Mouse (Mus musculus): ENCODE data around the gene Ythdf2. TPM values are rescaled to one million over a fixed set of nuclear protein-coding genes. Genes with fewer than 3 reads are reported as not detected.

Gene Ythdf2
- polyA plus RNA-seq, 1 experiment from 2014 or later, result 38.3 TPM

DNA sequence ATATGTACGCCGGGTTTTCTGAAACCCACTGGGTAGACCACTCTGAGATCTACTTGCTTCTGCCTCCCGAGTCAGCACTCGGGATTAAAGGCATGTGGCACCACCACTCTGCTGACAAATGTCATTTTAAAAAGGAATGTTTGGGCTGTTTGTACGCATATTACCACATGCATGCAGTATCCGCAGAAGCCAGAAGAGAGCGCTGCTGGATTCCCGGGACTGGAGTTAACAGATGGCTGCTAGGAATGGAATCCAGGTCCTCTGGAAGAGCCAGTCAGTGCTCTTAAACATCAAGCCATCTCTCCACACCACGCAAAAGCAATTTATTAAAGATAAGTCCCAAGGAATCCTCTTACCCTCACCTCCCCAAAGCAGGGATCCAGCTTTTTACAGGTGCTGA, 31.4 kb downstream of the Ythdf2 start:
- Histone ChIP-seq H3K9ac (ENCODE audit: low read depth, low read length) (no peak overlapping the region), H3K27ac (ENCODE audit: low read depth, low read length) (no peak overlapping the region), H3K4me2 (replicated peaks; ENCODE audit: low read depth) (no peak overlapping the region), H3K9me3 (ENCODE audit: control insufficient read depth) (no peaks in the 10 kb centered on the region), H3K4me3 (ENCODE audit: low read depth, low read length) (no peak overlapping the region), H3K27me3 (replicated peaks; ENCODE audit: control insufficient read depth, insufficient read depth, low read length) (no peaks in the 10 kb centered on the region), H3K36me3 (ENCODE audit: control insufficient read depth, insufficient read depth) (peaks cover 26% of the 10 kb centered on the region), H3K4me1 (replicated peaks; ENCODE audit: control insufficient read depth, insufficient read depth, low read length) (no peaks in the 10 kb centered on the region)
- TF ChIP-seq CTCF (IDR thresholded peaks at IDR 0.05; ENCODE audit: low read depth), result peak; percentile 62
- WGBS, result 75% methylated on average over 9 of the region's 9 CpGs
- no peak for ATAC-seq

GRCm38 (mm10) chr4:132178630-132179059, 33.5 kb downstream of the Ythdf2 start:
- WGBS, result 7% methylated on average over 10 of the region's 10 CpGs
- Histone ChIP-seq H3K36me3 (ENCODE audit: control insufficient read depth, insufficient read depth) (peaks cover 11% of the 10 kb centered on the region), H3K4me2 (replicated peaks; ENCODE audit: low read depth) (no peak overlapping the region), H3K4me1 (replicated peaks; ENCODE audit: control insufficient read depth, insufficient read depth, low read length) (no peaks in the 10 kb centered on the region), H3K4me3 (ENCODE audit: low read depth, low read length) (no peak overlapping the region), H3K9me3 (ENCODE audit: control insufficient read depth) (no peaks in the 10 kb centered on the region), H3K27me3 (replicated peaks; ENCODE audit: control insufficient read depth, insufficient read depth, low read length) (no peaks in the 10 kb centered on the region), H3K27ac (ENCODE audit: low read depth, low read length) (no peak overlapping the region), H3K9ac (ENCODE audit: low read depth, low read length) (no peak overlapping the region)
- peak; percentile 66 for ATAC-seq
- TF ChIP-seq CTCF (IDR thresholded peaks at IDR 0.05; ENCODE audit: low read depth), result peak; percentile 96

DNA sequence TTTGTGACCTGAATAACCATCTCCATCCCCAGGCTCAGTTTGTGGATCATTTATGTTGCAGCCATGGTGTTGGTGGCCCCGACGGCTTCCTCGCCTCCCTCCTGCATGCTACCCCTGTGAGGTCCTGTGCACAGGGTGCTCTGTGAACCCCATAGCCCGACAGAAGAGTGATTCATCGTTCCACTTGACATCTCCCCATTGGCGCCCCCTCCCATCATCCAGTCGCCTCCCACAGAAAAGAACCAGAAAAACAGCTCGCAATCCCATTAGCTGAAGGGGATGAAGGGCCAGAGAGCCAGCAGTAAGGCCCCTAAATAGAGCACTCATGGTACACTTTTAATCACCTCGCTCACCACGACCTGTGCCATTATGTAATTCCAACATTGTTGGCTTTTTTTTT, 35.6 kb downstream of the Ythdf2 start:
- Histone ChIP-seq H3K9me3 (ENCODE audit: control insufficient read depth) (no peaks in the 10 kb centered on the region), H3K36me3 (ENCODE audit: control insufficient read depth, insufficient read depth) (no peaks in the 10 kb centered on the region), H3K9ac (ENCODE audit: low read depth, low read length) (no peak overlapping the region), H3K4me2 (replicated peaks; ENCODE audit: low read depth) (no peak overlapping the region), H3K4me3 (ENCODE audit: low read depth, low read length) (no peak overlapping the region), H3K4me1 (replicated peaks; ENCODE audit: control insufficient read depth, insufficient read depth, low read length) (no peaks in the 10 kb centered on the region), H3K27me3 (replicated peaks; ENCODE audit: control insufficient read depth, insufficient read depth, low read length) (no peaks in the 10 kb centered on the region), H3K27ac (ENCODE audit: low read depth, low read length) (no peak overlapping the region)
- ATAC-seq, result no peak
- WGBS, result 63% methylated on average over 10 of the region's 10 CpGs
- TF ChIP-seq CTCF (IDR thresholded peaks at IDR 0.05; ENCODE audit: low read depth), result no peak

GRCm38 (mm10) chr4:132170891-132171290, 41.2 kb downstream of the Ythdf2 start:
- Histone ChIP-seq H3K9me3 (ENCODE audit: control insufficient read depth) (no peaks in the 10 kb centered on the region), H3K4me2 (replicated peaks; ENCODE audit: low read depth) (no peak overlapping the region), H3K36me3 (ENCODE audit: control insufficient read depth, insufficient read depth) (no peaks in the 10 kb centered on the region), H3K4me1 (replicated peaks; ENCODE audit: control insufficient read depth, insufficient read depth, low read length) (no peaks in the 10 kb centered on the region), H3K27ac (ENCODE audit: low read depth, low read length) (no peak overlapping the region), H3K4me3 (ENCODE audit: low read depth, low read length) (no peak overlapping the region), H3K9ac (ENCODE audit: low read depth, low read length) (no peak overlapping the region), H3K27me3 (replicated peaks; ENCODE audit: control insufficient read depth, insufficient read depth, low read length) (no peaks in the 10 kb centered on the region)
- ATAC-seq, result no peak
- no peak for TF ChIP-seq CTCF (IDR thresholded peaks at IDR 0.05; ENCODE audit: low read depth)
- WGBS, result 58% methylated on average over 7 of the region's 7 CpGs

- no peaks in the 10 kb centered on the region for H3K27me3 ChIP-seq (replicated peaks; ENCODE audit: control insufficient read depth, insufficient read depth, low read length)
- H3K4me1 ChIP-seq (replicated peaks; ENCODE audit: control insufficient read depth, insufficient read depth, low read length), result no peaks in the 10 kb centered on the region
- no peak for ATAC-seq
- H3K9ac ChIP-seq (ENCODE audit: low read depth, low read length), result no peak overlapping the region
- no peaks in the 10 kb centered on the region for H3K36me3 ChIP-seq (ENCODE audit: control insufficient read depth, insufficient read depth)
- H3K4me2 ChIP-seq (replicated peaks; ENCODE audit: low read depth), result no peak overlapping the region
- no peak overlapping the region for H3K27ac ChIP-seq (ENCODE audit: low read depth, low read length)
- TF ChIP-seq CTCF (IDR thresholded peaks at IDR 0.05; ENCODE audit: low read depth), result no peak
- H3K9me3 ChIP-seq (ENCODE audit: control insufficient read depth), result no peaks in the 10 kb centered on the region
- no peak overlapping the region for H3K4me3 ChIP-seq (ENCODE audit: low read depth, low read length)
- WGBS, result 81% methylated on average over 5 of the region's 5 CpGs
Measured at GRCm38 (mm10) chr4:132169761-132170160, 42.3 kb downstream of the Ythdf2 start.

DNA sequence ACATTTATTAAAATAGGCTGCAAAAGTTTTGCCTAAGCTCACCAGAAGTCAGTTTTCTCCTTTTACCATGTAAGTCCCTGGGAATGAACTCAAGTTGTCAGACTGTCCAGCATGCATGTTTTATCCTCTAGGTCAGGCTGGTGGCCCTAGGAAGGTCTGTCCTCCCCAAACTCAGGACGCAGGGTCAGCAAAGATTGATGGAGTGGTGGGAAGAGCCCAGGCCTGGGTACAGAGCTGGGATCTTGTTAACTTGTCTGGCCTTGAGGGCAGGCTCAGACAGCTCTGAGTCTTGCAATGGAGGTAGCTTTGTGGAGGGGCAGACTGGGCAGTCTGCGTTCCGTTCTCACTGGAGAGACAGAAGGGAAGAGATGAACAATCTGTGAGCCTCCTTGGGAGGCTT, 42.8 kb downstream of the Ythdf2 start:
- H3K4me1 ChIP-seq (replicated peaks; ENCODE audit: control insufficient read depth, insufficient read depth, low read length), result no peaks in the 10 kb centered on the region
- no peaks in the 10 kb centered on the region for H3K36me3 ChIP-seq (ENCODE audit: control insufficient read depth, insufficient read depth)
- no peak overlapping the region for H3K4me3 ChIP-seq (ENCODE audit: low read depth, low read length)
- H3K27me3 ChIP-seq (replicated peaks; ENCODE audit: control insufficient read depth, insufficient read depth, low read length), result no peaks in the 10 kb centered on the region
- H3K27ac ChIP-seq (ENCODE audit: low read depth, low read length), result no peak overlapping the region
- no peak overlapping the region for H3K9ac ChIP-seq (ENCODE audit: low read depth, low read length)
- TF ChIP-seq CTCF (IDR thresholded peaks at IDR 0.05; ENCODE audit: low read depth), result no peak
- H3K9me3 ChIP-seq (ENCODE audit: control insufficient read depth), result no peaks in the 10 kb centered on the region
- no peak for ATAC-seq
- 93% methylated on average over 3 of the region's 3 CpGs for WGBS
- no peak overlapping the region for H3K4me2 ChIP-seq (replicated peaks; ENCODE audit: low read depth)

GRCm38 (mm10) chr4:132167436-132167835, 44.7 kb downstream of the Ythdf2 start:
- WGBS, result 87% methylated on average over 3 of the region's 3 CpGs
- H3K9ac ChIP-seq (ENCODE audit: low read depth, low read length), result no peak overlapping the region
- H3K36me3 ChIP-seq (ENCODE audit: control insufficient read depth, insufficient read depth), result no peaks in the 10 kb centered on the region
- no peak for ATAC-seq
- H3K27me3 ChIP-seq (replicated peaks; ENCODE audit: control insufficient read depth, insufficient read depth, low read length), result no peaks in the 10 kb centered on the region
- H3K4me1 ChIP-seq (replicated peaks; ENCODE audit: control insufficient read depth, insufficient read depth, low read length), result no peaks in the 10 kb centered on the region
- no peak for TF ChIP-seq CTCF (IDR thresholded peaks at IDR 0.05; ENCODE audit: low read depth)
- H3K9me3 ChIP-seq (ENCODE audit: control insufficient read depth), result no peaks in the 10 kb centered on the region
- no peak overlapping the region for H3K27ac ChIP-seq (ENCODE audit: low read depth, low read length)
- H3K4me3 ChIP-seq (ENCODE audit: low read depth, low read length), result no peak overlapping the region
- no peak overlapping the region for H3K4me2 ChIP-seq (replicated peaks; ENCODE audit: low read depth)

Measured in intestine, postnatal 0 days (tissue).